In genomic region chr16:89774553-89774913, GRCm38 (mm10) we compare ENCODE assay signal across 8 mouse cellular contexts.
DNase-seq lines count a peak whose midpoint lies in the region; ATAC-seq and TF ChIP-seq lines count a peak whose summit lies in the region.

No protein-coding gene starts in this region.

- H3K27ac ChIP-seq in kidney, postnatal 0 days, result no peak overlapping the region
- no peak overlapping the region for H3K27ac ChIP-seq in forebrain, embryonic 13.5 days
- no peak overlapping the region for H3K27ac ChIP-seq in limb, embryonic 12.5 days
- H3K27ac ChIP-seq in neural tube, embryonic 13.5 days (replicated peaks), result no peak overlapping the region

- no peaks in the 10 kb centered on the region for H3K9me3 ChIP-seq in kidney, postnatal 0 days (replicated peaks; ENCODE audit: low read length)
- H3K9me3 ChIP-seq in forebrain, embryonic 13.5 days (replicated peaks), result peaks cover 9% of the 10 kb centered on the region
- H3K9me3 ChIP-seq in limb, embryonic 12.5 days, result peaks cover 14% of the 10 kb centered on the region
- H3K9me3 ChIP-seq in neural tube, embryonic 13.5 days, result peaks cover 12% of the 10 kb centered on the region

- no peak for DNase-seq in kidney, postnatal 0 days (ENCODE audit: low spot score)
- no peak for DNase-seq in kidney, postnatal 36 days
- no peak for DNase-seq in cerebellum, adult 9-11 months
- DNase-seq in adrenal gland, postnatal 4 days (ENCODE audit: low spot score in 2 of 2), result no peak
- DNase-seq in natural killer cell, adult 2 months (ENCODE audit: low spot score in 2 of 2), result no peak

- no peaks in the 10 kb centered on the region for H3K27me3 ChIP-seq in kidney, postnatal 0 days (ENCODE audit: insufficient read depth, low read length)
- H3K27me3 ChIP-seq in forebrain, embryonic 13.5 days, result no peaks in the 10 kb centered on the region
- H3K27me3 ChIP-seq in limb, embryonic 12.5 days, result no peaks in the 10 kb centered on the region
- H3K27me3 ChIP-seq in neural tube, embryonic 13.5 days, result 0 out of 2 replicates have a peak, but pooled peaks cover 3% of the 10 kb centered on the region

- 36% methylated on average over 10 of the region's 10 CpGs for WGBS in kidney, postnatal 0 days
- 28% methylated on average over 10 of the region's 10 CpGs for WGBS in forebrain, embryonic 13.5 days
- 40% methylated on average over 10 of the region's 10 CpGs for WGBS in limb, embryonic 12.5 days
- WGBS in neural tube, embryonic 13.5 days, result 24% methylated on average over 10 of the region's 10 CpGs

- peak overlapping the region; percentile 70 for H3K4me2 ChIP-seq in kidney, postnatal 0 days (ENCODE audit: low read length)
- peak overlapping the region; percentile 72 for H3K4me2 ChIP-seq in forebrain, embryonic 13.5 days
- peak overlapping the region; percentile 79 for H3K4me2 ChIP-seq in limb, embryonic 12.5 days
- H3K4me2 ChIP-seq in neural tube, embryonic 13.5 days, result peak overlapping the region; percentile 71

- no peak for TF ChIP-seq CTCF in kidney, postnatal 0 days (IDR thresholded peaks at IDR 0.05; ENCODE audit: low read depth)

- H3K4me3 ChIP-seq in kidney, postnatal 0 days (replicated peaks; ENCODE audit: low read depth, low read length), result peak overlapping the region; percentile 32; the same call in 1 of the 2 replicates
- peak overlapping the region; percentile 35 for H3K4me3 ChIP-seq in forebrain, embryonic 13.5 days
- peak overlapping the region; percentile 39; the same call in 1 of the 2 replicates for H3K4me3 ChIP-seq in limb, embryonic 12.5 days (replicated peaks)
- H3K4me3 ChIP-seq in neural tube, embryonic 13.5 days, result peak overlapping the region; percentile 37

- no peak overlapping the region for H3K9ac ChIP-seq in kidney, postnatal 0 days (ENCODE audit: low read depth, low read length)
- H3K9ac ChIP-seq in forebrain, embryonic 13.5 days, result no peak overlapping the region
- H3K9ac ChIP-seq in limb, embryonic 12.5 days (replicated peaks), result 0 out of 2 replicates have a peak overlapping the region, but pooled peaks have one; percentile 34
- H3K9ac ChIP-seq in neural tube, embryonic 13.5 days, result peak overlapping the region; percentile 56

- no peak; the same call in 1 of the 2 replicates for ATAC-seq in kidney, postnatal 0 days (replicated peaks; ENCODE audit: low FRiP score, low read depth)
- no peak for ATAC-seq in forebrain, embryonic 13.5 days
- ATAC-seq in limb, embryonic 12.5 days (ENCODE audit: insufficient number of reproducible peaks, insufficient read depth, low FRiP score, low TSS enrichment, low read depth), result no peak
- peak; percentile 1; the same call in 1 of the 2 replicates for ATAC-seq in neural tube, embryonic 13.5 days (ENCODE audit: low read depth)

- H3K36me3 ChIP-seq in kidney, postnatal 0 days (ENCODE audit: insufficient read depth, low read length), result no peaks in the 10 kb centered on the region
- H3K36me3 ChIP-seq in forebrain, embryonic 13.5 days (ENCODE audit: poor library complexity, severe bottlenecking), result no peaks in the 10 kb centered on the region
- no peaks in the 10 kb centered on the region for H3K36me3 ChIP-seq in limb, embryonic 12.5 days
- H3K36me3 ChIP-seq in neural tube, embryonic 13.5 days, result no peaks in the 10 kb centered on the region

- H3K4me1 ChIP-seq in kidney, postnatal 0 days (replicated peaks; ENCODE audit: insufficient read depth, low read length), result no peaks in the 10 kb centered on the region
- no peaks in the 10 kb centered on the region for H3K4me1 ChIP-seq in forebrain, embryonic 13.5 days
- H3K4me1 ChIP-seq in limb, embryonic 12.5 days (replicated peaks), result no peaks in the 10 kb centered on the region
- H3K4me1 ChIP-seq in neural tube, embryonic 13.5 days (replicated peaks), result 0 out of 2 replicates have a peak, but pooled peaks cover 4% of the 10 kb centered on the region

Comparison
In these comparisons a context has a peak if more than half of its experiments do, and no peak if none do; other contexts are left out.
1. H3K9ac ChIP-seq: peak in limb, embryonic 12.5 days (single experiment) and neural tube, embryonic 13.5 days (single experiment); none in kidney, postnatal 0 days (single experiment) and forebrain, embryonic 13.5 days (single experiment).
2. Peak in every context shown above with its lines, with median percentiles within 50 percentile points of each other: H3K4me2 ChIP-seq and H3K4me3 ChIP-seq.